Mouse (Mus musculus): ENCODE data around the gene Fbxw5. TPM values are rescaled to one million over a fixed set of nuclear protein-coding genes. Genes with fewer than 3 reads are reported as not detected.

Fbxw5 gene
- polyA plus RNA-seq, 1 experiment from 2014 or later: 85.5 TPM

GRCm38 (mm10) chr2:25461407-25461806 lies 39.1 kb upstream of the Fbxw5 start:
- POLR2A ChIA-PET: no interaction called here
- DNase-seq (ENCODE audit: low read depth, low spot score) (no peak), ATAC-seq (no peak)
- CTCF ChIA-PET: interaction anchor here (1.0 kb wide), 1 partner anchor 130 kb away, joined by 3 read pairs; no protein-coding TSS in a partner anchor
- in situ Hi-C loops (cut with MboI; ENCODE audit: low pct_unique_long_range_greater_than_20kb): no loop called here
- no peak for TF ChIP-seq CTCF (IDR thresholded peaks at IDR 0.05)
- H3K27me3 ChIP-seq: no peaks in the 10 kb centered on the region

- no peak for ATAC-seq
These were observed 36.9 kb upstream of the Fbxw5 start for GRCm38 (mm10) chr2:25463630-25464029.

GRCm38 (mm10) chr2:25465256-25465655 lies 35.3 kb upstream of the Fbxw5 start:
- in situ Hi-C loops (cut with MboI; ENCODE audit: low pct_unique_long_range_greater_than_20kb): no loop called here
- TF ChIP-seq CTCF (IDR thresholded peaks at IDR 0.05): no peak
- CTCF ChIA-PET: interaction anchor here (1.6 kb wide), 1 partner anchor 16 kb away, joined by 3 read pairs; no protein-coding TSS in a partner anchor
- DNase-seq (ENCODE audit: low read depth, low spot score): no peak
- no peak for ATAC-seq
- POLR2A ChIA-PET: no interaction called here
- no peaks in the 10 kb centered on the region for H3K27me3 ChIP-seq

More at GRCm38 (mm10) chr2:25463630-25464029, 36.9 kb upstream of the Fbxw5 start:
- no peak for TF ChIP-seq CTCF (IDR thresholded peaks at IDR 0.05)
- in situ Hi-C loops (cut with MboI; ENCODE audit: low pct_unique_long_range_greater_than_20kb): no loop called here
- no peak for DNase-seq (ENCODE audit: low read depth, low spot score)
- H3K27me3 ChIP-seq: no peaks in the 10 kb centered on the region
- ChIA-PET CTCF (interaction anchor here (1.2 kb wide), 1 partner anchor 17 kb away, joined by 3 read pairs; no protein-coding TSS in a partner anchor), POLR2A (no interaction called here)

GRCm38 (mm10) chr2:25465816-25466635 lies 34.5 kb upstream of the Fbxw5 start:
- no peak for DNase-seq (ENCODE audit: low read depth, low spot score)

GRCm38 (mm10) chr2:25467606-25468303 lies 32.8 kb upstream of the Fbxw5 start:
- POLR2A ChIA-PET: no interaction called here
- TF ChIP-seq CTCF (IDR thresholded peaks at IDR 0.05): no peak
- ATAC-seq: no peak

More at GRCm38 (mm10) chr2:25465816-25466635, 34.5 kb upstream of the Fbxw5 start:
- no peaks in the 10 kb centered on the region for H3K27me3 ChIP-seq
- in situ Hi-C loops (cut with MboI; ENCODE audit: low pct_unique_long_range_greater_than_20kb): no loop called here
- ATAC-seq: no peak
- TF ChIP-seq CTCF (IDR thresholded peaks at IDR 0.05): no peak
- CTCF ChIA-PET: interaction anchor here (1.6 kb wide), 1 partner anchor 15 kb away, joined by 3 read pairs; no protein-coding TSS in a partner anchor
- POLR2A ChIA-PET: no interaction called here

GRCm38 (mm10) chr2:25468962-25469915 lies 31.3 kb upstream of the Fbxw5 start:
- no peaks in the 10 kb centered on the region for H3K27me3 ChIP-seq
- ATAC-seq (peak; percentile 47), DNase-seq (ENCODE audit: low read depth, low spot score) (peak; percentile 62)
- in situ Hi-C loops (cut with MboI; ENCODE audit: low pct_unique_long_range_greater_than_20kb): no loop called here
- no peak for TF ChIP-seq CTCF (IDR thresholded peaks at IDR 0.05)
- ChIA-PET CTCF (interaction anchor here (0.7 kb wide), 1 partner anchor 12 kb away, joined by 3 read pairs; no protein-coding TSS in a partner anchor), POLR2A (no interaction called here)

More at GRCm38 (mm10) chr2:25467606-25468303, 32.8 kb upstream of the Fbxw5 start:
- in situ Hi-C loops (cut with MboI; ENCODE audit: low pct_unique_long_range_greater_than_20kb): no loop called here
- no peak for DNase-seq (ENCODE audit: low read depth, low spot score)
- CTCF ChIA-PET: no interaction called here
- H3K27me3 ChIP-seq: no peaks in the 10 kb centered on the region

GRCm38 (mm10) chr2:25469969-25470368 lies 30.6 kb upstream of the Fbxw5 start, which contains the start of gene Ptgds:
TSS of gene Ptgds (minus strand) at chr2:25470046.
- no peak for TF ChIP-seq CTCF (IDR thresholded peaks at IDR 0.05)
- ATAC-seq: no peak
- no peaks in the 10 kb centered on the region for H3K27me3 ChIP-seq
- ChIA-PET CTCF (interaction anchor here (0.7 kb wide), 1 partner anchor 11 kb away, joined by 3 read pairs; no protein-coding TSS in a partner anchor), POLR2A (no interaction called here)
- no peak for DNase-seq (ENCODE audit: low read depth, low spot score)
- in situ Hi-C loops (cut with MboI; ENCODE audit: low pct_unique_long_range_greater_than_20kb): no loop called here

- ChIA-PET POLR2A (no interaction called here), CTCF (interaction anchor here (1.0 kb wide), 1 partner anchor 11 kb away, joined by 3 read pairs; no protein-coding TSS in a partner anchor)
- H3K27me3 ChIP-seq: no peaks in the 10 kb centered on the region
- in situ Hi-C loops (cut with MboI; ENCODE audit: low pct_unique_long_range_greater_than_20kb): no loop called here
- no peak for DNase-seq (ENCODE audit: low read depth, low spot score)
- no peak for ATAC-seq
- no peak for TF ChIP-seq CTCF (IDR thresholded peaks at IDR 0.05)
These were observed 28.0 kb upstream of the Fbxw5 start for GRCm38 (mm10) chr2:25472550-25472949.

- in situ Hi-C loops (cut with MboI; ENCODE audit: low pct_unique_long_range_greater_than_20kb): no loop called here
- H3K27me3 ChIP-seq: no peaks in the 10 kb centered on the region
- ChIA-PET POLR2A (no interaction called here), CTCF (interaction anchor here (1.0 to 1.6 kb wide), 3 partner anchors 19 to 55 kb away, joined by 3 to 6 read pairs (median 3); no protein-coding TSS in a partner anchor)
- DNase-seq (ENCODE audit: low read depth, low spot score): no peak
- no peak for ATAC-seq
- no peak for TF ChIP-seq CTCF (IDR thresholded peaks at IDR 0.05)
These were observed 23.0 kb upstream of the Fbxw5 start for GRCm38 (mm10) chr2:25477541-25477940.

Data from Patski (cell line).